Mouse (Mus musculus): Measurements from ENCODE around the gene Fam83g.

DNA sequence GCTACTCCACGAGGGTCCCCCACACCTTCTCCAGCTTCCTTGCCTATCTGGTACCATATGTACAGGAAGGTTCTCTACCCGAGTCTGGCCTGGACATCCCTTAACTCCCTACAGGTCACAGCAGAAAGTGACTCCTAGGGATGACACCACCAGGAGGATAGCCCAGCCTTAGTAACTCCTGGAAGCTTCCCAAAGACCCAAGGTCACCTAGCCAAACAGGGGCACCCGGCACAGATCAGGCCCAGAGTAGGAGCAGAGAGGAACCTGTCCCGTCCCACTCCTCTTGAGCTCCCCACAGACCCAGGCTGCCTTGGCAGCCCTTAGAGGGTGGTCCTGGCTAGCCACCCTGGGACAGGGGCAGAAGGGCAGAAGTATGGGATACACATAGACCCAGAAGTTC is 18.5 kb upstream of the Fam83g start:
- TF ChIP-seq CTCF (IDR thresholded peaks at IDR 0.05; ENCODE audit: insufficient read depth, low read length), result no peak
- TF ChIP-seq POLR2A (IDR thresholded peaks at IDR 0.05; ENCODE audit: borderline replicate concordance, extremely low read depth, low read depth, low read length), result no peak

Measured in lung, adult 2 months (tissue).